Mouse (Mus musculus) mesoderm, embryonic 11.5 days (tissue): ENCODE results near the gene Rbm47.

Source experiments
- DNase-seq: peaks from one replicate; pipeline ENCODE4 v3.0.0-alpha.2; 2012; ENCODE audit warnings: low read depth, low spot score

Rbm47 gene

GRCm38 (mm10) chr5:66068068-66068920, 104.6 kb downstream of the Rbm47 start:
- DNase-seq: no peak

- no peak for DNase-seq
Measured at GRCm38 (mm10) chr5:66067219-66067618, 105.7 kb downstream of the Rbm47 start.

GRCm38 (mm10) chr5:66062930-66063220, 110.0 kb downstream of the Rbm47 start:
- DNase-seq: no peak

- DNase-seq: no peak
Measured at GRCm38 (mm10) chr5:66062046-66062929, 110.6 kb downstream of the Rbm47 start.

GRCm38 (mm10) chr5:66061667-66062045, 111.3 kb downstream of the Rbm47 start:
- no peak for DNase-seq

GRCm38 (mm10) chr5:66058844-66059243, 114.1 kb downstream of the Rbm47 start:
- DNase-seq: no peak

- no peak for DNase-seq
Measured at GRCm38 (mm10) chr5:66056680-66057079, 116.2 kb downstream of the Rbm47 start.

GRCm38 (mm10) chr5:66054394-66054793, 118.5 kb downstream of the Rbm47 start:
- DNase-seq: no peak

- no peak for DNase-seq
Measured at GRCm38 (mm10) chr5:66052777-66053548, 120.0 kb downstream of the Rbm47 start.

- no peak for DNase-seq
Measured at GRCm38 (mm10) chr5:66050841-66051240, 122.1 kb downstream of the Rbm47 start.

- no peak for DNase-seq
Measured at GRCm38 (mm10) chr5:66046356-66046755, 126.6 kb downstream of the Rbm47 start.

- DNase-seq: no peak
Measured at GRCm38 (mm10) chr5:66043897-66044296, 129.0 kb downstream of the Rbm47 start.

GRCm38 (mm10) chr5:66042651-66043340, 130.1 kb downstream of the Rbm47 start:
- no peak for DNase-seq

- DNase-seq: no peak
Measured at GRCm38 (mm10) chr5:66040744-66041279, 132.1 kb downstream of the Rbm47 start.

- DNase-seq: no peak
Measured at GRCm38 (mm10) chr5:66039813-66040212, 133.1 kb downstream of the Rbm47 start.

GRCm38 (mm10) chr5:66037066-66037465, 135.9 kb downstream of the Rbm47 start:
- DNase-seq: no peak

GRCm38 (mm10) chr5:66036440-66037054, 136.4 kb downstream of the Rbm47 start:
- DNase-seq: no peak

GRCm38 (mm10) chr5:66034375-66035195, 138.3 kb downstream of the Rbm47 start:
- DNase-seq: no peak

- no peak for DNase-seq
Measured at GRCm38 (mm10) chr5:66032826-66033225, 140.1 kb downstream of the Rbm47 start.

- DNase-seq: no peak
Measured at GRCm38 (mm10) chr5:66031699-66032098, 141.2 kb downstream of the Rbm47 start.
